In the genomic region with DNA sequence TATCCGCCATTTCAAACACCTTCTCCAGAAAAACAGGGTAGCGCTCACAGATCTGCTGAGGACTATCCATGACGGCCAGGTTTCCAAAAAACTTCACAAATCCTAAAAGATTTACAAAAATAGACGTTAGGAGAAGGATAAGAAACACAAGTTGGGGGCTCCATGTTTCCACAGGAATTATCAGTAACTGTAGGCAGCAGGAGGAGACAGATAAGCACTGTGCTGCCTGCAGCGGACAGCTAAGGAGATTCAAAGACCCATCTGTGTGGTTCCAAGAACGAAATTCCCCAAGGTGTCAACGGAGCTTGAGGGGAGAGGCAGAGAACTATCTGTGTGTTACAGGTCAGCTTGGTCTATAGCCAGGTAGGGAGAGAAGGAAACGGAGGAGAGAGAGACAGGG, we compare ENCODE assay signal across 32 mouse cellular contexts. TPM values are rescaled to one million over a fixed set of nuclear protein-coding genes. Genes with fewer than 3 reads are reported as not detected.
DNase-seq lines count a peak whose midpoint lies in the region; ATAC-seq and TF ChIP-seq lines count a peak whose summit lies in the region.
"Had no signal": no experiment of that assay in that cellular context is flagged by ENCODE, and none has a peak within 500 bp of the region (broad histone marks: within the 10 kb centered on the region; RNA-seq: fewer than 3 reads in every experiment).

No protein-coding gene starts in this region.

- TF ChIP-seq RAD21 in MEL (IDR thresholded peaks at IDR 0.05; ENCODE audit: low read depth, low read length), result no peak

- no peaks in the 10 kb centered on the region for H3K27me3 ChIP-seq in MEL (ENCODE audit: control insufficient read depth in 1 of 2, insufficient read depth in 2 of 2, low read length in 2 of 2)
- no peaks in the 10 kb centered on the region for H3K27me3 ChIP-seq in liver, embryonic 14.5 days (ENCODE audit: control insufficient read depth, insufficient read depth, low read length)
- H3K27me3 ChIP-seq in hindbrain, embryonic 14.5 days (ENCODE audit: control insufficient read depth, insufficient read depth, low read length), result no peaks in the 10 kb centered on the region
- H3K27me3 ChIP-seq: CH12.LX; embryonic facial prominence, embryonic 13.5 days; forebrain, embryonic 12.5 days; forebrain, embryonic 15.5 days; hindbrain, embryonic 12.5 days had no signal

- no peak for TF ChIP-seq CTCF in MEL (IDR thresholded peaks at IDR 0.05 in 2 of 3, conservative IDR thresholded peaks at IDR 0.05 in 1 of 3; ENCODE audit: control insufficient read depth in 1 of 3, insufficient read depth in 1 of 3, low read depth in 2 of 3, low read length in 3 of 3, poor library complexity in 1 of 3, severe bottlenecking in 1 of 3)
- TF ChIP-seq CTCF in liver, embryonic 14.5 days (IDR thresholded peaks at IDR 0.05; ENCODE audit: low read depth), result no peak

- TF ChIP-seq EP300 in MEL (IDR thresholded peaks at IDR 0.05; ENCODE audit: low read depth in 1 of 2, low read length in 2 of 2), result peak; percentile 40 to 78; a peak in 3 of 4 replicates
- peak; percentile 60 for TF ChIP-seq EP300 in liver, embryonic 14.5 days (IDR thresholded peaks at IDR 0.05; ENCODE audit: low read depth)

- H3K9ac ChIP-seq in MEL (ENCODE audit: control insufficient read depth, low read depth, low read length, poor library complexity, severe bottlenecking), result no peak overlapping the region
- peak overlapping the region; percentile 27 for H3K9ac ChIP-seq in liver, embryonic 14.5 days (replicated peaks)
- no peak overlapping the region for H3K9ac ChIP-seq in hindbrain, embryonic 14.5 days
- H3K9ac ChIP-seq: embryonic facial prominence, embryonic 13.5 days; forebrain, embryonic 12.5 days; forebrain, embryonic 15.5 days; hindbrain, embryonic 12.5 days had no signal

- no peak overlapping the region for H3K4me2 ChIP-seq in liver, embryonic 14.5 days (ENCODE audit: low read depth)
- H3K4me2 ChIP-seq in hindbrain, embryonic 14.5 days (replicated peaks), result no peak overlapping the region
- H3K4me2 ChIP-seq: embryonic facial prominence, embryonic 13.5 days; forebrain, embryonic 12.5 days; forebrain, embryonic 15.5 days; heart, embryonic 11.5 days; hindbrain, embryonic 12.5 days had no signal

- H3K9me3 ChIP-seq in MEL (replicated peaks; ENCODE audit: insufficient read depth, low read length), result no peaks in the 10 kb centered on the region
- no peaks in the 10 kb centered on the region for H3K9me3 ChIP-seq in liver, embryonic 14.5 days (ENCODE audit: control insufficient read depth, low read length)
- H3K9me3 ChIP-seq in hindbrain, embryonic 14.5 days (ENCODE audit: control insufficient read depth, low read length), result no peaks in the 10 kb centered on the region
- H3K9me3 ChIP-seq: embryonic facial prominence, embryonic 10.5 days; embryonic facial prominence, embryonic 13.5 days; forebrain, embryonic 12.5 days; forebrain, embryonic 15.5 days; G1E; hindbrain, embryonic 12.5 days had no signal

- DNase-seq in MEL (ENCODE audit: low read depth, low spot score), result no peak
- DNase-seq in c-Kit-positive CD71-positive TER-119-positive erythroid progenitor cells, embryonic 14.5 days (ENCODE audit: low spot score), result peak; percentile 30
- peak in 1 of 3 experiments; percentile 22 for DNase-seq in liver, embryonic 14.5 days (ENCODE audit: low read depth in 3 of 3, low spot score in 3 of 3)
- no peak for DNase-seq in spleen, postnatal 36 days (ENCODE audit: low spot score in 2 of 2)
- DNase-seq in hindbrain, embryonic 14.5 days (ENCODE audit: low spot score), result no peak
- DNase-seq in cerebellum, adult 9-10 months, result no peak
- DNase-seq: adrenal gland, adult 2 months; adrenal gland, postnatal 14 days; B cell, adult 2 months; cerebellum, adult 2 months; cerebellum, postnatal 10 days; cerebellum, postnatal 36 days; embryo, embryonic 11 days; gastrocnemius, postnatal 10 days; heart, adult 11 months had no signal

- H3K27ac ChIP-seq in MEL (ENCODE audit: control insufficient read depth, low read depth, low read length), result no peak overlapping the region
- no peak overlapping the region for H3K27ac ChIP-seq in liver, embryonic 14.5 days
- no peak overlapping the region for H3K27ac ChIP-seq in hindbrain, embryonic 14.5 days
- H3K27ac ChIP-seq: embryonic facial prominence, embryonic 10.5 days; embryonic facial prominence, embryonic 13.5 days; forebrain, embryonic 12.5 days; forebrain, embryonic 15.5 days; hindbrain, embryonic 12.5 days had no signal

- no peak for TF ChIP-seq POLR2A in MEL (IDR thresholded peaks at IDR 0.05; ENCODE audit: control insufficient read depth in 1 of 2, insufficient read depth in 1 of 2, low read depth in 1 of 2, low read length in 2 of 2, poor library complexity in 1 of 2)

- no peak overlapping the region for H3K4me3 ChIP-seq in MEL (ENCODE audit: control insufficient read depth in 1 of 2, insufficient read depth in 1 of 2, low read depth in 2 of 2, low read length in 2 of 2)
- H3K4me3 ChIP-seq in liver, embryonic 14.5 days (ENCODE audit: insufficient read depth in 1 of 2, low read depth in 2 of 2, low read length in 2 of 2), result no peak overlapping the region
- no peak overlapping the region for H3K4me3 ChIP-seq in hindbrain, embryonic 14.5 days (replicated peaks; ENCODE audit: low read length)
- H3K4me3 ChIP-seq: embryonic facial prominence, embryonic 10.5 days; embryonic facial prominence, embryonic 13.5 days; erythroblast, embryonic 14.5 days; forebrain, embryonic 12.5 days; forebrain, embryonic 15.5 days; hindbrain, embryonic 12.5 days had no signal

- WGBS in liver, embryonic 14.5 days (ENCODE audit: insufficient replicate concordance), result 40% methylated on average over 8 of the region's 8 CpGs
- 95% methylated on average over 8 of the region's 8 CpGs for WGBS in hindbrain, embryonic 14.5 days

- peaks cover 8 to 47% of the 10 kb centered on the region in 2 experiments for H3K36me3 ChIP-seq in MEL (ENCODE audit: control insufficient read depth in 1 of 2, insufficient read depth in 2 of 2, low read length in 2 of 2)
- peaks cover 84% of the 10 kb centered on the region for H3K36me3 ChIP-seq in liver, embryonic 14.5 days (replicated peaks; ENCODE audit: control insufficient read depth, insufficient read depth, low read depth)
- H3K36me3 ChIP-seq in hindbrain, embryonic 14.5 days (replicated peaks; ENCODE audit: control insufficient read depth, insufficient read depth), result peaks cover 91% of the 10 kb centered on the region

- ATAC-seq in liver, embryonic 14.5 days (ENCODE audit: insufficient read depth), result peak; percentile 31; the same call in 1 of the 2 replicates
- ATAC-seq in megakaryocyte-erythroid progenitor cell, adult 5-6 weeks (replicated peaks; ENCODE audit: low FRiP score, low TSS enrichment, poor library complexity, severe bottlenecking), result peak; percentile 69
- no peak for ATAC-seq in hindbrain, embryonic 14.5 days (ENCODE audit: low FRiP score)
- ATAC-seq: forebrain, embryonic 15.5 days; hindbrain, embryonic 16.5 days had no signal

- peaks cover 1% of the 10 kb centered on the region; the same call in 1 of the 2 replicates for H3K79me2 ChIP-seq in MEL (ENCODE audit: control insufficient read depth, insufficient read depth, low read length, poor library complexity)

- no peaks in the 10 kb centered on the region for H3K4me1 ChIP-seq in MEL (ENCODE audit: control insufficient read depth in 1 of 2, insufficient read depth in 2 of 2, low read length in 2 of 2)
- peaks cover 3 to 7% of the 10 kb centered on the region in 2 experiments; a peak in 3 of 4 replicates for H3K4me1 ChIP-seq in liver, embryonic 14.5 days (replicated peaks; ENCODE audit: control insufficient read depth in 2 of 2, insufficient read depth in 2 of 2, low read length in 1 of 2)
- H3K4me1 ChIP-seq in hindbrain, embryonic 14.5 days (replicated peaks; ENCODE audit: control insufficient read depth, insufficient read depth, low read length), result no peaks in the 10 kb centered on the region
- H3K4me1 ChIP-seq: embryonic facial prominence, embryonic 10.5 days; embryonic facial prominence, embryonic 13.5 days; forebrain, embryonic 12.5 days; forebrain, embryonic 15.5 days; hindbrain, embryonic 12.5 days had no signal

RNA-seq across cellular contexts. Expression of a gene that starts 16.5 kb away (rescaled TPM):
- total RNA-seq in MEL (2012; rRNA removed), result not detected in 2 replicates
- polyA plus RNA-seq in MEL (2012; ENCODE audit: insufficient read depth in 1 of 2, insufficient read length in 2 of 2, low read depth in 1 of 2, low replicate concordance in 2 of 2, missing spikeins in 1 of 2), result not detected
- 2.6 and 4.0 TPM in 2 replicates for polyA plus RNA-seq in liver, embryonic 14.5 days (2012; rRNA removed)
- polyA plus RNA-seq in liver, embryonic 14.5 days (2014; fragmentation: Nextera tagmentation; extraction: Ambion mirVana), result 4.0 and 4.4 TPM in 2 replicates
- total RNA-seq in megakaryocyte-erythroid progenitor cell, adult 5-6 weeks (2014; fragmentation: Nextera tagmentation), result not detected in 2 replicates
- not detected in 2 replicates for total RNA-seq in megakaryocyte-erythroid progenitor cell, adult 5-6 weeks (2017)
- polyA plus RNA-seq in hindbrain, embryonic 14.5 days (2014; fragmentation: Nextera tagmentation; extraction: Ambion mirVana), result 0.21 and 0.37 TPM in 2 replicates
- total RNA-seq: CH12.LX; G1E; hematopoietic stem cell, adult 5-6 weeks had no signal
- polyA plus RNA-seq: erythroblast, embryonic 14.5 days; forebrain, embryonic 12.5 days; G1E had no signal

RNA-seq across cellular contexts. Expression of a gene that starts 17.0 kb away (rescaled TPM):
- total RNA-seq in MEL (2012; rRNA removed), result 48.1 and 63.0 TPM in 2 replicates
- polyA plus RNA-seq in MEL (2012; ENCODE audit: insufficient read depth in 1 of 2, insufficient read length in 2 of 2, low read depth in 1 of 2, low replicate concordance in 2 of 2, missing spikeins in 1 of 2), result 10 to 100 TPM in 1 of 2 experiments, not detected in 1; 70.3 TPM
- polyA plus RNA-seq in liver, embryonic 14.5 days (2012; rRNA removed), result 23.2 and 36.5 TPM in 2 replicates
- 84.1 and 96.0 TPM in 2 replicates for polyA plus RNA-seq in liver, embryonic 14.5 days (2014; fragmentation: Nextera tagmentation; extraction: Ambion mirVana)
- 103 and 135 TPM in 2 replicates for total RNA-seq in megakaryocyte-erythroid progenitor cell, adult 5-6 weeks (2014; fragmentation: Nextera tagmentation)
- total RNA-seq in megakaryocyte-erythroid progenitor cell, adult 5-6 weeks (2017), result 41.4 and 42.0 TPM in 2 replicates
- polyA plus RNA-seq in hindbrain, embryonic 14.5 days (2014; fragmentation: Nextera tagmentation; extraction: Ambion mirVana), result 107 and 114 TPM in 2 replicates

RNA-seq across cellular contexts. Expression of a gene that starts 24.9 kb away (rescaled TPM):
- 0.08 TPM in 1 of 2 replicates, not detected in the other for total RNA-seq in MEL (2012; rRNA removed)
- under 1 TPM in 1 of 2 experiments, not detected in 1; 0.10 TPM for polyA plus RNA-seq in MEL (2012; ENCODE audit: insufficient read depth in 1 of 2, insufficient read length in 2 of 2, low read depth in 1 of 2, low replicate concordance in 2 of 2, missing spikeins in 1 of 2)
- 0.02 TPM in 1 of 2 replicates, not detected in the other for polyA plus RNA-seq in liver, embryonic 14.5 days (2012; rRNA removed)
- not detected in 2 replicates for polyA plus RNA-seq in liver, embryonic 14.5 days (2014; fragmentation: Nextera tagmentation; extraction: Ambion mirVana)
- 0.37 and 1.9 TPM in 2 replicates for total RNA-seq in megakaryocyte-erythroid progenitor cell, adult 5-6 weeks (2014; fragmentation: Nextera tagmentation)
- not detected in 2 replicates for total RNA-seq in megakaryocyte-erythroid progenitor cell, adult 5-6 weeks (2017)
- polyA plus RNA-seq in hindbrain, embryonic 14.5 days (2014; fragmentation: Nextera tagmentation; extraction: Ambion mirVana), result not detected in 2 replicates
- total RNA-seq: adrenal gland, adult 2 months; adrenal gland, postnatal 14 days; CH12.LX; gastrocnemius, postnatal 10 days; heart, adult 8-10 months; heart, postnatal 25 days; hematopoietic stem cell, adult 5-6 weeks had no signal
- polyA plus RNA-seq: adrenal gland, adult 2 months; cerebellum, adult 2 months; cortical plate, adult 2 months; erythroblast, embryonic 14.5 days; forebrain, embryonic 12.5 days; forebrain, embryonic 15.5 days; G1E; heart, embryonic 11.5 days; heart, embryonic 14.5 days; heart, postnatal 0 days; hindbrain, embryonic 12.5 days; hindbrain, embryonic 16.5 days had no signal

RNA-seq across cellular contexts. Expression of a gene that starts 31.6 kb away (rescaled TPM):
- 40.2 and 43.7 TPM in 2 replicates for total RNA-seq in MEL (2012; rRNA removed)
- 100 to 1,000 TPM in 1 of 2 experiments, 10 to 100 TPM in 1; 49.7 to 101 TPM for polyA plus RNA-seq in MEL (2012; ENCODE audit: insufficient read depth in 1 of 2, insufficient read length in 2 of 2, low read depth in 1 of 2, low replicate concordance in 2 of 2, missing spikeins in 1 of 2)
- 26.3 and 30.8 TPM in 2 replicates for polyA plus RNA-seq in liver, embryonic 14.5 days (2012; rRNA removed)
- polyA plus RNA-seq in liver, embryonic 14.5 days (2014; fragmentation: Nextera tagmentation; extraction: Ambion mirVana), result 38.6 and 41.7 TPM in 2 replicates
- total RNA-seq in megakaryocyte-erythroid progenitor cell, adult 5-6 weeks (2014; fragmentation: Nextera tagmentation), result 46.3 and 61.9 TPM in 2 replicates
- 73.6 and 75.1 TPM in 2 replicates for total RNA-seq in megakaryocyte-erythroid progenitor cell, adult 5-6 weeks (2017)
- polyA plus RNA-seq in hindbrain, embryonic 14.5 days (2014; fragmentation: Nextera tagmentation; extraction: Ambion mirVana), result 73.8 and 83.7 TPM in 2 replicates

RNA-seq across cellular contexts. Expression of a gene that starts 56.1 kb away (rescaled TPM):
- 10.2 and 10.9 TPM in 2 replicates for total RNA-seq in MEL (2012; rRNA removed)
- 10 to 100 TPM in 1 of 2 experiments, not detected in 1; 26.2 TPM for polyA plus RNA-seq in MEL (2012; ENCODE audit: insufficient read depth in 1 of 2, insufficient read length in 2 of 2, low read depth in 1 of 2, low replicate concordance in 2 of 2, missing spikeins in 1 of 2)
- polyA plus RNA-seq in liver, embryonic 14.5 days (2012; rRNA removed), result 2.9 and 3.5 TPM in 2 replicates
- polyA plus RNA-seq in liver, embryonic 14.5 days (2014; fragmentation: Nextera tagmentation; extraction: Ambion mirVana), result 2.8 TPM in 2 replicates
- total RNA-seq in megakaryocyte-erythroid progenitor cell, adult 5-6 weeks (2014; fragmentation: Nextera tagmentation), result 6.7 and 12.0 TPM in 2 replicates
- 2.6 and 3.2 TPM in 2 replicates for total RNA-seq in megakaryocyte-erythroid progenitor cell, adult 5-6 weeks (2017)
- polyA plus RNA-seq in hindbrain, embryonic 14.5 days (2014; fragmentation: Nextera tagmentation; extraction: Ambion mirVana), result 1.8 and 4.1 TPM in 2 replicates
